Mouse (Mus musculus): ENCODE measurements at regions not wholly inside any gene's neighbourhood (a gene's known extent, or its start where the extent isn't known, plus 50 kb on each side); places are given as distances from the start of the nearest gene placed in this dataset.
"Not testable (repeated sequence)": the region's sequence is repeated elsewhere in the genome, so short reads cannot be mapped to it uniquely, and the experiment has no call there.

- H3K27ac ChIP-seq (ENCODE audit: low read length) = no peak overlapping the region
- WGBS = 69% methylated on average over 6 of the region's 6 CpGs
- H3K4me2 ChIP-seq (ENCODE audit: low read depth, low read length) = no peak overlapping the region
- H3K4me3 ChIP-seq (replicated peaks; ENCODE audit: low read length) = no peak overlapping the region
- H3K9me3 ChIP-seq (replicated peaks; ENCODE audit: control insufficient read depth, low read length) = no peaks in the 10 kb centered on the region
- no peak for ATAC-seq (ENCODE audit: insufficient read depth, low FRiP score)
- H3K27me3 ChIP-seq (ENCODE audit: control insufficient read depth, insufficient read depth, low read length) = no peaks in the 10 kb centered on the region
- H3K4me1 ChIP-seq (ENCODE audit: control insufficient read depth, insufficient read depth, low read length) = no peaks in the 10 kb centered on the region
- no peaks in the 10 kb centered on the region for H3K36me3 ChIP-seq (ENCODE audit: control insufficient read depth, insufficient read depth, low read length)
- no peak overlapping the region for H3K9ac ChIP-seq (ENCODE audit: low read length)
Observed at GRCm38 (mm10) chr17:6853641-6854040, 71.1 kb upstream of the Ezr start.

GRCm38 (mm10) chr17:6852177-6852947 is 69.8 kb upstream of the Ezr start:
- ATAC-seq (ENCODE audit: insufficient read depth, low FRiP score) = no peak

GRCm38 (mm10) chr17:6850513-6850912 is 67.9 kb upstream of the Ezr start:
- H3K36me3 ChIP-seq (ENCODE audit: control insufficient read depth, insufficient read depth, low read length) = no peaks in the 10 kb centered on the region
- H3K4me3 ChIP-seq (replicated peaks; ENCODE audit: low read length) = no peak overlapping the region
- ATAC-seq (ENCODE audit: insufficient read depth, low FRiP score) = no peak
- no peaks in the 10 kb centered on the region for H3K27me3 ChIP-seq (ENCODE audit: control insufficient read depth, insufficient read depth, low read length)
- no peak overlapping the region for H3K4me2 ChIP-seq (ENCODE audit: low read depth, low read length)
- H3K9ac ChIP-seq (ENCODE audit: low read length) = no peak overlapping the region
- no peaks in the 10 kb centered on the region for H3K4me1 ChIP-seq (ENCODE audit: control insufficient read depth, insufficient read depth, low read length)
- no peak overlapping the region for H3K27ac ChIP-seq (ENCODE audit: low read length)
- no peaks in the 10 kb centered on the region for H3K9me3 ChIP-seq (replicated peaks; ENCODE audit: control insufficient read depth, low read length)

More at GRCm38 (mm10) chr17:6852177-6852947, 69.8 kb upstream of the Ezr start:
- WGBS = 60% methylated on average over 11 of the region's 11 CpGs
- no peaks in the 10 kb centered on the region for H3K36me3 ChIP-seq (ENCODE audit: control insufficient read depth, insufficient read depth, low read length)
- H3K27ac ChIP-seq (ENCODE audit: low read length) = no peak overlapping the region
- H3K4me1 ChIP-seq (ENCODE audit: control insufficient read depth, insufficient read depth, low read length) = no peaks in the 10 kb centered on the region
- no peak overlapping the region for H3K4me2 ChIP-seq (ENCODE audit: low read depth, low read length)
- H3K27me3 ChIP-seq (ENCODE audit: control insufficient read depth, insufficient read depth, low read length) = no peaks in the 10 kb centered on the region
- no peak overlapping the region for H3K9ac ChIP-seq (ENCODE audit: low read length)
- H3K4me3 ChIP-seq (replicated peaks; ENCODE audit: low read length) = no peak overlapping the region
- no peaks in the 10 kb centered on the region for H3K9me3 ChIP-seq (replicated peaks; ENCODE audit: control insufficient read depth, low read length)

GRCm38 (mm10) chr17:6841781-6842465 is 59.3 kb upstream of the Ezr start:
- 90% methylated on average over 19 of the region's 19 CpGs for WGBS
- H3K4me1 ChIP-seq (ENCODE audit: control insufficient read depth, insufficient read depth, low read length); H3K27ac ChIP-seq (ENCODE audit: low read length); H3K4me2 ChIP-seq (ENCODE audit: low read depth, low read length); H3K4me3 ChIP-seq (replicated peaks; ENCODE audit: low read length); H3K9me3 ChIP-seq (replicated peaks; ENCODE audit: control insufficient read depth, low read length); H3K9ac ChIP-seq (ENCODE audit: low read length); H3K36me3 ChIP-seq (ENCODE audit: control insufficient read depth, insufficient read depth, low read length); ATAC-seq (ENCODE audit: insufficient read depth, low FRiP score); H3K27me3 ChIP-seq (ENCODE audit: control insufficient read depth, insufficient read depth, low read length): not testable (repeated sequence)

GRCm38 (mm10) chr17:6835333-6835916 is 52.8 kb upstream of the Ezr start:
- Histone ChIP-seq H3K4me3 (replicated peaks; ENCODE audit: low read length) (no peak overlapping the region), H3K27ac (ENCODE audit: low read length) (peak overlapping the region; percentile 80), H3K4me2 (ENCODE audit: low read depth, low read length) (no peak overlapping the region), H3K4me1 (ENCODE audit: control insufficient read depth, insufficient read depth, low read length) (no peaks in the 10 kb centered on the region), H3K9ac (ENCODE audit: low read length) (no peak overlapping the region), H3K36me3 (ENCODE audit: control insufficient read depth, insufficient read depth, low read length) (no peaks in the 10 kb centered on the region), H3K27me3 (ENCODE audit: control insufficient read depth, insufficient read depth, low read length) (no peaks in the 10 kb centered on the region), H3K9me3 (replicated peaks; ENCODE audit: control insufficient read depth, low read length) (no peaks in the 10 kb centered on the region)
- 47% methylated on average over 7 of the region's 7 CpGs for WGBS
- ATAC-seq (ENCODE audit: insufficient read depth, low FRiP score) = peak; percentile 94

Measured in stomach, embryonic 16.5 days (tissue).